Mouse (Mus musculus) urinary bladder, postnatal 4 days (tissue): ENCODE measurements around the gene H2-DMa.

Experiments
- DNase-seq, 2 experiments: peaks; one replicate each; pipeline ENCODE4 v3.0.0; 2021 to 2022; ENCODE audit warnings: low spot score in 2 of 2

The H2-DMa gene

GRCm38 (mm10) chr17:34119249-34120179, at the start of gene H2-DMa:
TSS of gene H2-DMa (plus strand) at chr17:34119541.
- peak; percentile 98 to 99 for DNase-seq

GRCm38 (mm10) chr17:34072091-34072490, 47.2 kb upstream of the H2-DMa start:
- DNase-seq: no peak

- peak in 1 of 2 experiments; percentile 80 for DNase-seq
Observed at GRCm38 (mm10) chr17:34075271-34075670, 44.1 kb upstream of the H2-DMa start.

- DNase-seq: peak; percentile 39 to 75
Observed at GRCm38 (mm10) chr17:34077549-34077948, 41.8 kb upstream of the H2-DMa start.

- no peak for DNase-seq
Observed at GRCm38 (mm10) chr17:34078148-34078547, 41.2 kb upstream of the H2-DMa start.

GRCm38 (mm10) chr17:34079002-34079401, 40.3 kb upstream of the H2-DMa start:
- no peak for DNase-seq

- DNase-seq: no peak
Observed at GRCm38 (mm10) chr17:34079621-34080020, 39.7 kb upstream of the H2-DMa start.

- no peak for DNase-seq
Observed at GRCm38 (mm10) chr17:34083104-34083503, 36.2 kb upstream of the H2-DMa start.

GRCm38 (mm10) chr17:34087386-34087785, 32.0 kb upstream of the H2-DMa start:
- DNase-seq: no peak

GRCm38 (mm10) chr17:34088124-34088523, 31.2 kb upstream of the H2-DMa start:
- DNase-seq: no peak

GRCm38 (mm10) chr17:34090923-34091322, 28.4 kb upstream of the H2-DMa start:
- DNase-seq: no peak

GRCm38 (mm10) chr17:34092197-34092875, 27.0 kb upstream of the H2-DMa start, which contains the start of gene H2-Oa:
TSS of gene H2-Oa (plus strand) at chr17:34092340.
- DNase-seq: no peak

GRCm38 (mm10) chr17:34093199-34093874, 26.0 kb upstream of the H2-DMa start:
- no peak for DNase-seq

GRCm38 (mm10) chr17:34094283-34095035, 24.9 kb upstream of the H2-DMa start:
- DNase-seq: no peak

- no peak for DNase-seq
Observed at GRCm38 (mm10) chr17:34096497-34097010, 22.8 kb upstream of the H2-DMa start.

- no peak for DNase-seq
Observed at GRCm38 (mm10) chr17:34097272-34097671, 22.1 kb upstream of the H2-DMa start.

GRCm38 (mm10) chr17:34098709-34099479, 20.4 kb upstream of the H2-DMa start:
- no peak for DNase-seq

GRCm38 (mm10) chr17:34099531-34099930, 19.8 kb upstream of the H2-DMa start:
- no peak for DNase-seq

GRCm38 (mm10) chr17:34101185-34101584, 18.2 kb upstream of the H2-DMa start:
- DNase-seq: no peak

GRCm38 (mm10) chr17:34101604-34102032, 17.7 kb upstream of the H2-DMa start:
- DNase-seq: peak; percentile 81 to 95
